Mouse (Mus musculus) liver, embryonic 14.5 days (tissue): ENCODE data around the gene Lzic. TPM values are rescaled to one million over a fixed set of nuclear protein-coding genes. Genes with fewer than 3 reads are reported as not detected.

Experiments
- ATAC-seq: fragments of 200-750 bp; cut with Nextera tagmentation; 2 replicates; pipeline ENCODE4 v1.8.0; 2017; ENCODE audit warnings: moderate number of reproducible peaks, mild to moderate bottlenecking, moderate library complexity; ENCODE audit not compliant: insufficient read depth
- DNase-seq, 3 experiments: peaks; one replicate each; pipeline ENCODE4 v3.0.0-alpha.2; 2012 to 2013; ENCODE audit warnings: low read depth in 3 of 3, low spot score in 3 of 3
- H3K27ac ChIP-seq: fragments of 300-500 bp; sonication (generic); 2 replicates; pipeline ENCODE4 v1.5.1; 2014; ENCODE audit warnings: moderate library complexity, mild to moderate bottlenecking, control low read depth, inconsistent platforms
- H3K27me3 ChIP-seq: fragments of 300-500 bp; sonication (generic); 2 replicates; pipeline ENCODE4 v1.6.1; 2014; ENCODE audit warnings: mild to moderate bottlenecking, low read length, moderate library complexity; ENCODE audit not compliant: control insufficient read depth, insufficient read depth
- H3K36me3 ChIP-seq: fragments of 300-500 bp; sonication (generic); replicated peaks from 2 replicates; pipeline ENCODE4 v1.6.1; 2014; ENCODE audit warnings: low read depth; ENCODE audit not compliant: control insufficient read depth, insufficient read depth
- H3K4me1 ChIP-seq, 2 experiments: fragments of 200-500 bp in 1 of 2; fragments of 300-500 bp in 1 of 2; sonication (generic) in 1 of 2; replicated peaks; 2 replicates each; pipeline ENCODE4 v1.6.1; 2012 to 2014; ENCODE audit warnings: antibody characterized with exemption in 1 of 2, inconsistent platforms in 1 of 2, low read length in 1 of 2; ENCODE audit not compliant: control insufficient read depth in 2 of 2, insufficient read depth in 2 of 2
- H3K4me2 ChIP-seq: fragments of 300-500 bp; sonication (generic); 2 replicates; pipeline ENCODE4 v1.6.1; 2014; ENCODE audit warnings: low read depth, mild to moderate bottlenecking, control low read depth, moderate library complexity
- H3K4me3 ChIP-seq, 2 experiments: fragments of 200-500 bp in 1 of 2; fragments of 300-500 bp in 1 of 2; sonication (generic) in 1 of 2; 2 replicates each; pipeline ENCODE4 v1.5.1; 2012 to 2014; ENCODE audit warnings: low read depth in 2 of 2, low read length in 2 of 2, mild to moderate bottlenecking in 2 of 2, control low read depth in 1 of 2, inconsistent platforms in 1 of 2, moderate library complexity in 1 of 2; ENCODE audit not compliant: insufficient read depth in 1 of 2
- H3K9ac ChIP-seq: fragments of 300-500 bp; sonication (generic); replicated peaks from 2 replicates; pipeline ENCODE4 v1.6.1; 2014; ENCODE audit warnings: mild to moderate bottlenecking, control low read depth, moderate library complexity
- H3K9me3 ChIP-seq: fragments of 300-500 bp; sonication (generic); 2 replicates; pipeline ENCODE4 v1.6.1; 2016; ENCODE audit warnings: low read length, mixed read lengths; ENCODE audit not compliant: control insufficient read depth
- CTCF ChIP-seq: IDR thresholded peaks from 2 replicates; pipeline ENCODE4 v1.5.1; 2016; ENCODE audit warnings: antibody characterized with exemption, low read depth, control low read depth
- EP300 ChIP-seq: IDR thresholded peaks from 2 replicates; pipeline ENCODE4 v1.6.1; 2016; ENCODE audit warnings: antibody characterized with exemption, low read depth
- WGBS: fragments of 180-500 bp; shearing (Covaris S2); extraction: QIAGEN DNeasy Blood & Tissue Kit; methylation state at CpG from one replicate; pipeline ENCODE4 v1.1.7; 2014; ENCODE audit not compliant: insufficient replicate concordance; 5-methylcytosine and 5-hydroxymethylcytosine counted together
- polyA plus RNA-seq, 2 experiments: library from polyadenylated mRNA; depleted of rRNA in 1 of 2; stranded (reverse) in 1 of 2; unstranded in 1 of 2; fragments of >200 nt; fragmentation: Nextera tagmentation in 1 of 2; extraction: Ambion mirVana in 1 of 2; gene quantifications; 2 replicates each; pipeline versions ENCODE4 v1.2.1 to v1.2.3; 2012 to 2014

Lzic gene
- polyA plus RNA-seq, 2 experiments, result 9.1 to 14.9 TPM

DNA sequence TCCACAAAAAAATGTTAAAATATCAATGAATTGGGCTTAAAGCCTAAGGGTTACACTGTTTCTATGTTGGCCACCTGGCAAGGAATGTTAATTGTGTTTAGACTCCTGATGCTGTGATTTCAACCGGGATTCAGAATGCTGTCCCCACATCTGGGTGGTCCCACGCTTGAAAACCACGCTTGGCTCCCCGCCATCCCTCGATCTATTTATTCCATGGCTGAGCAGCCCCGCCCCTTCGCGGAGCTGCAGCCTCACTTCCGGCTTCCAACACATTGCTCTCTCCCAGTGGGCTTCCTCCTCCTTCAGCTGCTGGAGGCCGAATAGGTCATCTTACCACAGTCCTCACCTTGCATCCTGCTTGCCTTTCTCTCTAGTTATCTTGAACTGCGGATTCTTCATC lies 39.2 kb upstream of the Lzic start:
- Histone ChIP-seq H3K9ac (peak overlapping the region; percentile 51), H3K9me3 (no peaks in the 10 kb centered on the region), H3K4me3 (peak overlapping the region; percentile 45 to 53), H3K27me3 (no peaks in the 10 kb centered on the region), H3K27ac (peak overlapping the region; percentile 6), H3K36me3 (no peaks in the 10 kb centered on the region), H3K4me1 (peaks cover 4 to 18% of the 10 kb centered on the region in 2 experiments; a peak in 3 of 4 replicates), H3K4me2 (peak overlapping the region; percentile 79)
- DNase-seq (peak in 2 of 3 experiments; percentile 17 to 29), ATAC-seq (peak; percentile 60)
- 4% methylated on average over 11 of the region's 11 CpGs for WGBS
- TF ChIP-seq EP300 (no peak), CTCF (no peak)

- WGBS, result 41% methylated on average over 1 of the region's 1 CpGs
- H3K9ac ChIP-seq, result peak overlapping the region; percentile 31; the same call in 1 of the 2 replicates
Observed at GRCm38 (mm10) chr4:149446309-149446708, 38.7 kb upstream of the Lzic start.

GRCm38 (mm10) chr4:149450636-149451035 lies 34.4 kb upstream of the Lzic start:
- DNase-seq, result no peak
- TF ChIP-seq CTCF, result no peak
- no peak for TF ChIP-seq EP300

More at GRCm38 (mm10) chr4:149446309-149446708, 38.7 kb upstream of the Lzic start:
- H3K9me3 ChIP-seq, result no peaks in the 10 kb centered on the region
- no peaks in the 10 kb centered on the region for H3K36me3 ChIP-seq
- no peak for ATAC-seq
- no peak overlapping the region for H3K27ac ChIP-seq
- no peak for TF ChIP-seq EP300
- no peak for TF ChIP-seq CTCF
- peak overlapping the region; percentile 79 for H3K4me2 ChIP-seq
- DNase-seq, result no peak
- H3K27me3 ChIP-seq, result no peaks in the 10 kb centered on the region
- peaks cover 4 to 18% of the 10 kb centered on the region in 2 experiments; a peak in 3 of 4 replicates for H3K4me1 ChIP-seq
- H3K4me3 ChIP-seq, result peak overlapping the region; percentile 45 to 53; a peak in 1 of 4 replicates

GRCm38 (mm10) chr4:149453656-149454055 lies 31.4 kb upstream of the Lzic start:
- no peaks in the 10 kb centered on the region for H3K36me3 ChIP-seq
- no peak for ATAC-seq
- H3K4me2 ChIP-seq, result no peak overlapping the region
- 64% methylated on average over 4 of the region's 4 CpGs for WGBS
- no peak overlapping the region for H3K27ac ChIP-seq
- no peaks in the 10 kb centered on the region for H3K27me3 ChIP-seq
- no peak overlapping the region for H3K4me3 ChIP-seq
- no peak overlapping the region for H3K9ac ChIP-seq
- DNase-seq, result no peak
- H3K9me3 ChIP-seq, result no peaks in the 10 kb centered on the region
- H3K4me1 ChIP-seq, result no peaks in the 10 kb centered on the region
- peak; percentile 68 for TF ChIP-seq CTCF
- TF ChIP-seq EP300, result no peak

More at GRCm38 (mm10) chr4:149450636-149451035, 34.4 kb upstream of the Lzic start:
- ATAC-seq, result no peak
- no peak overlapping the region for H3K4me2 ChIP-seq
- no peaks in the 10 kb centered on the region for H3K36me3 ChIP-seq
- no peak overlapping the region for H3K9ac ChIP-seq
- H3K4me3 ChIP-seq, result no peak overlapping the region
- H3K27me3 ChIP-seq, result no peaks in the 10 kb centered on the region
- H3K27ac ChIP-seq, result no peak overlapping the region
- H3K4me1 ChIP-seq, result peaks cover 2 to 8% of the 10 kb centered on the region in 2 experiments; a peak in 3 of 4 replicates
- H3K9me3 ChIP-seq, result no peaks in the 10 kb centered on the region
- 64% methylated on average over 3 of the region's 3 CpGs for WGBS

DNA sequence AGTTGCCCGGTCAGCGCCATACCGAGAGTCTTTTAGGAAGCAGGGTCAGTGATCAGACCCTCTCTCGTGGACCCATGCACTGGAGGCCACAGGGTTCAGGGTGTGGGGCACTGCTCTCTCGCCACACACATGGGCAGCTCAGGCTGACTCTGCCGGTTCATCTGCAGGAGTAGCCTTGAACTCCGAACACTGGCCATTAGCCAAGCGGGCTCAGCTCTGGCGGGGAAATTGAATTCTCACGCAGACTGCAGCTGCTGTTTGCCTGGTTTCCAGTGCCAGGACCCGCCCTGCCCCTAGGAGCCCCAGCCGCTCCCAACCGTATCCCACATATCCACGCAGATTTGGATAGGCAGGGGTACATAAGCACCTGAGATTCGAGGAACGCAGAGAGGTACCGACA lies 30.8 kb upstream of the Lzic start:
- H3K4me3 ChIP-seq, result no peak overlapping the region
- H3K27me3 ChIP-seq, result no peaks in the 10 kb centered on the region
- WGBS, result 73% methylated on average over 17 of the region's 17 CpGs
- H3K4me2 ChIP-seq, result no peak overlapping the region
- TF ChIP-seq CTCF (no peak), EP300 (no peak)
- no peaks in the 10 kb centered on the region for H3K4me1 ChIP-seq
- no peak for DNase-seq
- no peaks in the 10 kb centered on the region for H3K36me3 ChIP-seq
- no peak for ATAC-seq
- H3K9ac ChIP-seq, result no peak overlapping the region
- no peaks in the 10 kb centered on the region for H3K9me3 ChIP-seq
- no peak overlapping the region for H3K27ac ChIP-seq
